Mouse (Mus musculus) cerebellum, postnatal 10 days (tissue): ENCODE results near the gene Pak3.

ENCODE experiments used
- DNase-seq, 2 experiments: peaks; one replicate each; pipeline ENCODE4 v3.0.0; 2021; ENCODE audit warnings: mixed read lengths in 2 of 2

The Pak3 gene

DNA sequence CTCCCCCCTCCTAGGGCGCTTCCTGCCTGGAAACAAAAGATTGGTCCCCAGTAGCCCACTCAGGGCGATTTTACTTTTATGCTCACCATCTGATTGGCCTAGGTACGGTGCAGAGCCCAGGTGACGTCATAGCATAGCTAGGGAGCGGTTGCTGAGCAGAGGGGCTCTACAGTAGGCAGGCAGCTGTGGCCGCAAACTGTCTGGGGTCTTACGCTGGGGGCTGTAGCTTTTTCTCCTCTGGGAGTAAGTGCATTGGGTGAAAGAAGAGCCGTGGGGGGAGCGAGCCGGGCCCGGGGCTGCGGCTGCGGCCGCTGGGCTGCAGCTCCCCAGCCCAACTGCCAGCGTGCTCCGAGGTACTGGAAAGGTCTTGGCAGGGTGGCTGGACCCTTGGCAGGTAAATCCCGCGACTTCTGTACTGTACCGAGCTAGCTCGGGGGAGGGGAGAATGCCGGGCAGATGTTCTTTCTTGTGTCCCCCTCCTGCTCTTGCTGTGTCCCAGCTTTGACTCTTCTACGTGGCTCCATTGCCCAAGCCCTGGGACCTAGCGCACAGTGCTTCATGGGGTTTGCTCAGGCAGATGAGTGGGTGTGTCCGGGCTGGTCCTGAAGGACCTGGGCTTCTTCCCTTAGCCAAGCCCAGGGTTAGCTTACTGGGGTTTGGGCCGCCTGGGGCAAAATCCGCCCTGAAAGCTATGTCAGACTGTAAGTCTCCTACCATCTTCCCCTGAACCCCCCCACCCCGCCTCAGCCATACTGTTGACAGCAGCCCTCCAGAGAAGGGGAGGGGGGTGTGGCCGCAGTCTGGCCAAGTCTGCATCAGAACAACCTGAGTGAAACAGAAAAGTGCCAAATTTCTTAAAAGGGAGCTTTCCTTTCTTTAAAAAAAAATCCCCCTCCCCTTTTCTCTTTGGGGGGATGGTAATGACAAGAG lies 146.1 kb downstream of the Pak3 start:
- DNase-seq: peak; percentile 63 to 68

- no peak for DNase-seq
These were observed 147.4 kb downstream of the Pak3 start for GRCm38 (mm10) chrX:143665771-143666170.

GRCm38 (mm10) chrX:143666991-143667390 lies 148.6 kb downstream of the Pak3 start:
- DNase-seq: peak; percentile 27 to 28

DNA sequence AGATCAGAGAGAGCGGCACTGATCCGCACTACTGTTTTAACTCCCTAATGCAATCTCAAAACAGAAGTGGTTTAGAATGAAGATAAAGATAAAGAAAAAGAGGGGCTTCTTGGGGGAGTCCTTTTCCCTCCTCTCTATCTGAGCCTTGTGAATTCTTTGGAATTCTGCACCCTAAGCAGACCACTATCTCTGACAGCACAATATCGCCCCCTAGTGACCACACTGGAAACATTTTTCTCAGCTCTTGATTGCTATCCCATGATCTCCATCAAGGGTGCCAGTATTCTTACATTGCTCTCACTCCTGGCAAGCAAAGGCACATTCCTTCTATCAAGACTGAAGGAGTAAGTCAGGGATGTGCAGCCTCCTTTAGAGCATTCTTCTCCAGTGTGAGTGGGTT lies 149.9 kb downstream of the Pak3 start:
- DNase-seq: peak; percentile 80 to 82

GRCm38 (mm10) chrX:143678566-143678965 lies 160.2 kb downstream of the Pak3 start:
- DNase-seq: no peak

GRCm38 (mm10) chrX:143722250-143722649 lies 203.9 kb downstream of the Pak3 start:
- DNase-seq: no peak

DNA sequence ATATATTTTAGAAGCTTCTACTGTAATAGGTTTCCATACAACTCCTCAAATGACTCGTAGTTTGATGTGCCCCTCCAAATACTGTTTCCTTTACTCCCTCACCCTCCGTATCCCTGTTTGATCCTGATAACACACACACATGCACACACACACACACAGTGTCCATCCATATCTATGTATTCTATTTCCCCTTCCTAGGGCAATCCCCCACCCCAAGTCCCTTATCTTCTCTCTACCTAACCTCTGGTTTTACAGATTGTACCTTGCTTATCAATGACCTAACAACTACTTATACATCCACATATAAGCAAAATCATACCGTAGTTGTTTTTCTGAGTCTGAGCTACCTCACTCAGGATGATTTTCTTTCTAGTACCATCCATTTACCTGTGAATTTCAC lies 207.0 kb downstream of the Pak3 start:
- DNase-seq: no peak

- DNase-seq: peak; percentile 47 to 49
These were observed 217.6 kb downstream of the Pak3 start for GRCm38 (mm10) chrX:143736035-143736434.

GRCm38 (mm10) chrX:143739171-143739570 lies 220.8 kb downstream of the Pak3 start:
- peak; percentile 70 to 72 for DNase-seq

GRCm38 (mm10) chrX:143762556-143762955 lies 244.2 kb downstream of the Pak3 start:
- DNase-seq: peak in 1 of 2 experiments; percentile 5

- DNase-seq: no peak
These were observed 297.6 kb downstream of the Pak3 start for GRCm38 (mm10) chrX:143815948-143816347.

DNA sequence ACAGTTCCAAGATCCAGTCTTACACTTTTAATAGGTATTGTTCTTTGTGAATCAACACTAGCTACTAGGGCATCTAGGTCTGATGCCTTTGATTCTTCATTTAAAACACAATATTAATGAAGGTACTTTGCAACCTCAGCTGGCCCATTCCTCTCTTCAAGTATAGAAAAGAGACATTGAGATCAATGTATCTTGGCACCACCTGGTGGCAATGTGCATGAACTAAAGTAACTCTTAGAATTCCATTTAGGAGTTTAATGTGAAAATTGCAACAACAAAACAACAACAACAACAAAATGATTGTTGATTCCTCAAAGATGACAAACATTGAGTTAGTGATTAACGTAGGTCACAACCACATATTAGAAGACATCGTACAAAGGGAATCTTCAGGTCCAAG lies 300.6 kb downstream of the Pak3 start:
- DNase-seq: peak; percentile 3 to 17

- no peak for DNase-seq
These were observed 308.1 kb downstream of the Pak3 start for GRCm38 (mm10) chrX:143826521-143826920.

- no peak for DNase-seq
These were observed 308.8 kb downstream of the Pak3 start, which contains the start of gene Capn6 for GRCm38 (mm10) chrX:143827212-143827611. Capn6 (minus strand) TSS chrX:143827414.

- no peak for DNase-seq
These were observed 328.2 kb downstream of the Pak3 start for GRCm38 (mm10) chrX:143846637-143847036.
